Mouse (Mus musculus): ENCODE measurements at regions not wholly inside any gene's neighbourhood (a gene's known extent, or its start where the extent isn't known, plus 50 kb on each side); places are given as distances from the start of the nearest gene placed in this dataset.

GRCm38 (mm10) chr8:113917197-113917596 is 68.7 kb upstream of the Adamts18 start:
- TF ChIP-seq POLR2A (IDR thresholded peaks at IDR 0.05; ENCODE audit: borderline replicate concordance, extremely low read depth, low read depth, low read length) (no peak), CTCF (IDR thresholded peaks at IDR 0.05; ENCODE audit: insufficient read depth, low read length) (no peak)

Data from lung, adult 2 months (tissue).